In genomic region chr10:8065746-8066145, GRCm38 (mm10) we compare ENCODE assay signal across 10 mouse cellular contexts.
DNase-seq lines count a peak whose midpoint lies in the region; ATAC-seq and TF ChIP-seq lines count a peak whose summit lies in the region.
"Had no signal": no experiment of that assay in that cellular context is flagged by ENCODE, and none has a peak within 500 bp of the region (broad histone marks: within the 10 kb centered on the region; RNA-seq: fewer than 3 reads in every experiment).

No protein-coding gene starts in this region.

- no peak overlapping the region for H3K9ac ChIP-seq in liver, adult 2 months (ENCODE audit: low read depth, low read length)
- no peak overlapping the region for H3K9ac ChIP-seq in midbrain, embryonic 15.5 days
- H3K9ac ChIP-seq: forebrain, embryonic 13.5 days; limb, embryonic 15.5 days had no signal

- TF ChIP-seq POLR2A in liver, adult 2 months (IDR thresholded peaks at IDR 0.05; ENCODE audit: extremely low read depth, insufficient read depth, low read length), result no peak

- WGBS in liver, adult 2 months, result 70% methylated on average over 8 of the region's 8 CpGs
- 92% methylated on average over 8 of the region's 8 CpGs for WGBS in midbrain, embryonic 15.5 days

- ATAC-seq in CD4-positive, CD25-positive, alpha-beta regulatory T cell, adult 4 months, result peak; percentile 100
- ATAC-seq in midbrain, embryonic 15.5 days (replicated peaks), result no peak
- ATAC-seq: forebrain, embryonic 13.5 days had no signal

- no peaks in the 10 kb centered on the region for H3K79me2 ChIP-seq in liver, adult 2 months (ENCODE audit: control insufficient read depth, insufficient read depth, low read length)

- H3K27me3 ChIP-seq in liver, adult 2 months (ENCODE audit: control insufficient read depth, insufficient read depth, low read length), result no peaks in the 10 kb centered on the region
- no peaks in the 10 kb centered on the region for H3K27me3 ChIP-seq in midbrain, embryonic 15.5 days (replicated peaks)
- H3K27me3 ChIP-seq: forebrain, embryonic 13.5 days; limb, embryonic 15.5 days had no signal

- H3K27ac ChIP-seq in liver, adult 2 months (replicated peaks; ENCODE audit: insufficient read depth, low read depth, low read length), result no peak overlapping the region
- no peak overlapping the region for H3K27ac ChIP-seq in gastrocnemius, adult 2 months
- H3K27ac ChIP-seq in midbrain, embryonic 15.5 days, result no peak overlapping the region
- H3K27ac ChIP-seq: forebrain, embryonic 13.5 days; limb, embryonic 15.5 days had no signal

- TF ChIP-seq CTCF in liver, adult 2 months (IDR thresholded peaks at IDR 0.05; ENCODE audit: low read depth, low read length), result no peak
- TF ChIP-seq CTCF in gastrocnemius, adult 2 months (IDR thresholded peaks at IDR 0.05), result no peak

- no peak overlapping the region for H3K4me3 ChIP-seq in liver, adult 2 months (ENCODE audit: insufficient read depth, low read depth, low read length)
- no peak overlapping the region for H3K4me3 ChIP-seq in gastrocnemius, adult 2 months
- no peak overlapping the region for H3K4me3 ChIP-seq in midbrain, embryonic 15.5 days
- H3K4me3 ChIP-seq: forebrain, embryonic 13.5 days; limb, embryonic 15.5 days had no signal

- intact Hi-C loops in heart, postnatal 36 days (cut with DNase I), result no loop called here
- intact Hi-C loops in gastrocnemius, adult 2 months (cut with DNase I), result no loop called here
- intact Hi-C loops in left cerebral cortex, postnatal 4 days (cut with DNase I), result no loop called here

- H3K9me3 ChIP-seq in midbrain, embryonic 15.5 days, result no peaks in the 10 kb centered on the region
- H3K9me3 ChIP-seq: forebrain, embryonic 13.5 days; limb, embryonic 15.5 days had no signal

- peaks cover 3% of the 10 kb centered on the region; the same call in 1 of the 2 replicates for H3K4me1 ChIP-seq in liver, adult 2 months (ENCODE audit: control insufficient read depth, insufficient read depth, low read length)
- no peaks in the 10 kb centered on the region for H3K4me1 ChIP-seq in midbrain, embryonic 15.5 days
- H3K4me1 ChIP-seq: limb, embryonic 15.5 days had no signal

- no peak overlapping the region for H3K4me2 ChIP-seq in midbrain, embryonic 15.5 days
- H3K4me2 ChIP-seq: forebrain, embryonic 13.5 days; limb, embryonic 15.5 days had no signal

- peak; percentile 89 for DNase-seq in heart, adult 11 months
- no peak for DNase-seq in heart, postnatal 36 days
- DNase-seq in liver, adult 2 months (ENCODE audit: extremely low read depth, low read depth, low spot score), result peak; percentile 44
- peak; percentile 27 for DNase-seq in skeletal muscle tissue, adult 2 months (ENCODE audit: low read depth, low spot score)
- DNase-seq in gastrocnemius, adult 2 months, result no peak
- no peak for DNase-seq in left cerebral cortex, postnatal 4 days

- no peaks in the 10 kb centered on the region for H3K36me3 ChIP-seq in liver, adult 2 months (ENCODE audit: control insufficient read depth, insufficient read depth, low read length)
- H3K36me3 ChIP-seq in midbrain, embryonic 15.5 days (replicated peaks), result no peaks in the 10 kb centered on the region
- H3K36me3 ChIP-seq: limb, embryonic 15.5 days had no signal

Comparison
In these comparisons a context has a peak if more than half of its experiments do, and no peak if none do; other contexts are left out.
1. DNase-seq: peak in heart, adult 11 months (single experiment), liver, adult 2 months (single experiment) and skeletal muscle tissue, adult 2 months (single experiment); none in heart, postnatal 36 days (0 of 2), gastrocnemius, adult 2 months (single experiment) and left cerebral cortex, postnatal 4 days (single experiment).